Mouse (Mus musculus): ENCODE results near the gene Smyd1. TPM values are rescaled to one million over a fixed set of nuclear protein-coding genes. Genes with fewer than 3 reads are reported as not detected.

The Smyd1 gene
- polyA plus RNA-seq (2014; fragmentation: Illumina TruSeq; extraction: RNeasy Lipid Tissue Mini Kit (QIAGEN cat#74804); ENCODE audit: low replicate concordance) = 0.22 TPM

DNA sequence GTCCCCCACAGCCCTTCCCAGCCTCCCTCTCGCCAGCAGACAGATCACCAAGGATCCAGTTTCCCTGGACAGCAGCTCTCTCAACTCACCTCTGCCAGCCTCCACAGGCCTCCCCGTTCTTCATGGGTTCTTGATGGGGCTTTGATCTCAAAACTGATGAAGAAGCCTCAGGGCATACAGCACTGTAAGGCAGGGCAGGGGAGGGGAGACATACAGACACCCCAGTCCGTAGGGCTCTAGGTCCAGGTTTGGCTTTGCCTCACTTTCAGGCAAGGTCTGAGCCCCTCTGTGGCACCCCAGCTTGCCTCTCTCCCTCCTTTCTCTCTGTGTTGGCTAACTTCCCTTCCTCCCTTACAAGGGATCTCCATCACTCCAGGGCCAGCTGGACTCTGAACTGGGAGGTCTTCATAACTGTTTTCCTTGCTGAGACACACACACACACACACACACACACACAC lies at the start of gene Smyd1:
TSS of gene Smyd1 (minus strand) at position 408 of the 458 bp plus-strand sequence.

DNA sequence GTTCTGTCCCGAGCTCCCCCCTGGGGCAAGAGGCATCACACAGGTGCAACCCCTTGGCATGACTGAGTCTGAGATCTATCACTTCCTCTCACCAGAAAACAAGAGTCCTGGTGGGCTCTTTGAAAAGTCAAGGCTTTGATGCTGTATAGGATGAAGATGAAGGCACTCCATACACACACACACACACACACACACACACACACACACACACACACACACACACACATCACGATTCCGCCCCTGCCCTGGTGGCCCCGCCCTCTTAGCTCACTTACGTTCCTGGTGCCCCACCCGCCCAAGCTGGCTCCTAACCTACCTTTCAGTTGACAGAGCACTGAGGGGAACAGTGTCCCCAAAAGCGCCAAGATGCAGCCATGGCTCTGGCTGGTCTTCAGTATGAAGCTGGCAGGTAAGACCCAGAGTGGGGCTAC lies 473 bp upstream of the Smyd1 start, which contains the start of gene Cd8b1:
TSS of gene Cd8b1 (plus strand) at position 298 of the 431 bp plus-strand sequence.

DNA sequence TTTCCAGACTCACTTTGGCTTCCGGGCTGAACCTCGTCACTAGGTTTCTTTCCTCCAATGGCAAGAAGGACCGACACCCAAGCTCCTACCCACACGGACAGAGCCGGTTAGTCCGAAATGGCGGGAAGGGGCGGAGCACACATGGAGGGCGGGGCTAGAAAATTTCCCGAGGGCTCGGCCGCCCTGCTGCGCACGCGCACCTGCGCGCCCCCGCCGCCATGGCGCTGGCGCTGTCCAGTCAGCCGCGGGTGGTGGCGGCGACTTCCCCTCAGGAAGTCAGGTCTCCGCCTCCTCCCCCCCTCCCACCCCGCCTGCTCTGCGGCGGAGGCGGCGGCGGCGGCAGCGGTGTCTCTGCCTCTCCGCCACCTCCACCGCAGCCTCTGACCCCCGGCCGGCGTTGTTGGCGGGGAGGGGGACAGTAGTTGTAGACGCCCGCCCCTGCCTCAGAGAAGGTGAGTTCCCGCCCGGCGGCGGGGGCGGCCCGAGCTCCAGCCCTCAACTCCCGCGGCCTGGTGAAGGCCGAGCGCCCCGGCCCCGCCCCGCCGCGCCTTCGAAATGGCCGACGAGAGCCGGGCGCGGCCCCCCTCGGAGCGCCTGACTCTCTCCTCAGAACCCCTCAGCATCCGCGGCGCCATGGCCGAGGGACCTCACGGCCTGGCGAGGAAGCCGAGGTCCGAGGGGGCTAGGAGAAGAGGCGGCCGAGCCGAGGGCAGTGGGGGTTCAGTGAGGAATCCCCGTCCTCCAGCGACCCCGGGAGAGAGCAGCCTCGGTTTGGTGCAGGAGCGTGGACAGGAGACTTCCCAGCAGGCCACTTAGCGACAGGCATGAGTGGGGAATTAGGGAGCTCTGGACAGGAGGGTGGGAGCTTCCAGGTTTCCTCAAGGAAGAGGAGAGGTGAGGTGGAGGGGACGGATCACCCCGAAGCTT lies 50.4 kb downstream of the Smyd1 start, which contains the start of gene Krcc1:
TSS of gene Krcc1 (plus strand) at position 289 of the 927 bp plus-strand sequence.

DNA sequence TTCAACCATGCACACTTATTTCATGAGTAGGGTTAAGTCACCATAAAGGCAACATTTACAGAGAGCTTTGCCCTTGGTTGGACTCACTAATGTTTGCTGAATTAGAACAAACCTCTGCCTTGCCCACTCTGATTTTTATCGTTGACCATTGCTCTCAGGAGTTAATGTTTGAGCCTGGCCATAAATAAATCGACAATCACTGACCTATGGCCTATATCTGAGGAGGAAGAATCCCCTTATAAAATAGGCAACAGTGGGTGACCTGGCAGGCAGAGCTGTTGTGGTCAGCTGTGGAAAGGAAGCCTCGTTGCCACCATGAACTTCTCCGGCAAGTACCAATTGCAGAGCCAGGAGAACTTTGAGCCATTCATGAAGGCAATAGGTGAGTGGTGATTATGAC lies 122.4 kb downstream of the Smyd1 start, which contains the start of gene Fabp1:
TSS of gene Fabp1 (plus strand) at position 216 of the 400 bp plus-strand sequence.

Other genes starting within 250 kb of the Smyd1 start
- gene Thnsl2, start 177.8 kb downstream of the Smyd1 start, polyA plus RNA-seq (2014; fragmentation: Illumina TruSeq; extraction: RNeasy Lipid Tissue Mini Kit (QIAGEN cat#74804); ENCODE audit: low replicate concordance) = 2.7 TPM
- 3,956 TPM for gene Fabp1, start 122.4 kb downstream of the Smyd1 start, polyA plus RNA-seq (2014; fragmentation: Illumina TruSeq; extraction: RNeasy Lipid Tissue Mini Kit (QIAGEN cat#74804); ENCODE audit: low replicate concordance)
- gene Krcc1, start 50.6 kb downstream of the Smyd1 start, polyA plus RNA-seq (2014; fragmentation: Illumina TruSeq; extraction: RNeasy Lipid Tissue Mini Kit (QIAGEN cat#74804); ENCODE audit: low replicate concordance) = 522 TPM
- gene Cd8b1, start 555 bp upstream of the Smyd1 start, polyA plus RNA-seq (2014; fragmentation: Illumina TruSeq; extraction: RNeasy Lipid Tissue Mini Kit (QIAGEN cat#74804); ENCODE audit: low replicate concordance) = not detected
- 13.4 TPM for gene Cd8a, start 51.2 kb upstream of the Smyd1 start, polyA plus RNA-seq (2014; fragmentation: Illumina TruSeq; extraction: RNeasy Lipid Tissue Mini Kit (QIAGEN cat#74804); ENCODE audit: low replicate concordance)
- 237 TPM for gene Rmnd5a, start 118.4 kb upstream of the Smyd1 start, polyA plus RNA-seq (2014; fragmentation: Illumina TruSeq; extraction: RNeasy Lipid Tissue Mini Kit (QIAGEN cat#74804); ENCODE audit: low replicate concordance)
- gene Rnf103, start 171.7 kb upstream of the Smyd1 start, polyA plus RNA-seq (2014; fragmentation: Illumina TruSeq; extraction: RNeasy Lipid Tissue Mini Kit (QIAGEN cat#74804); ENCODE audit: low replicate concordance) = 210 TPM
- 212 TPM for gene Chmp3, start 221.6 kb upstream of the Smyd1 start, polyA plus RNA-seq (2014; fragmentation: Illumina TruSeq; extraction: RNeasy Lipid Tissue Mini Kit (QIAGEN cat#74804); ENCODE audit: low replicate concordance)